Mouse (Mus musculus) cerebellum, adult 9-11 months (tissue): ENCODE measurements around the gene Hcrt.

ENCODE experiments used
- DNase-seq: peaks from one replicate; pipeline ENCODE4 v3.0.0; 2022

Hcrt gene

DNA sequence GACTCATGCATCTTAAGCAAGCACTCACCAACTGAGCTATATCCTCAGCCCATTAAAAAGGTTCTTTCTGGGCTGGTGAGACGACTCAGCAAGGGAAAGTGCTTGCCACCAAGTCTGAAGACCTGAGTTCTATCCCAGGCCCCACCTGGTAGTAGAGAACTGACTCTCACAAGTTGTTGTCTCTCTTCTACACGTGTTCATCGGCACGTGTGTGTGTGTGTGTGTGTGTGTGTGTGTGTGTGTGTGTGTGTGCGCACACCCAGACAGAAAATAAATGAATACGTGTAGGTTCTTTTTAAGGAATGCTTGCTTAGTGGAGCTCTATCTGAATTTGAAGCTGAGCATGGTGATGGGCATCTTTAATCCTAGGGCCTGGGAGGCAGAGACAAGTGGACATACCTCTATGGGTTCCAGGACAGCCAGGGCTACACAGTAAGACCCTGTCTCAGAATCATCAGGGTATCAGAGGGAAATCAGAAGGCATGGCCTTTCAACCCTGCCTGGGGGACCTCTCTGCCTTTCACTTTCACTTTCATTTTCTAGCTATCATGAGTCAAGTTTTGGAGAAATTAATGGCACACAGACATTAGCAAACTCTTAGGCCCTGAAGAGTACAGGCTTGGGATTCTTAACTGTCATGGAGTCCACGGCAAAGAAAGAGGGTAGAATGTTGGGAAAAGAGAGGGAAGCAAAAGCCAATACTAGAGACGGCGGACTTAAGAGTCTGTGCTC, 27.4 kb downstream of the Hcrt start:
- DNase-seq, result no peak

- no peak for DNase-seq
Measured at GRCm38 (mm10) chr11:100730477-100731205, 32.1 kb downstream of the Hcrt start.

GRCm38 (mm10) chr11:100729976-100730375, 32.8 kb downstream of the Hcrt start:
- no peak for DNase-seq

DNA sequence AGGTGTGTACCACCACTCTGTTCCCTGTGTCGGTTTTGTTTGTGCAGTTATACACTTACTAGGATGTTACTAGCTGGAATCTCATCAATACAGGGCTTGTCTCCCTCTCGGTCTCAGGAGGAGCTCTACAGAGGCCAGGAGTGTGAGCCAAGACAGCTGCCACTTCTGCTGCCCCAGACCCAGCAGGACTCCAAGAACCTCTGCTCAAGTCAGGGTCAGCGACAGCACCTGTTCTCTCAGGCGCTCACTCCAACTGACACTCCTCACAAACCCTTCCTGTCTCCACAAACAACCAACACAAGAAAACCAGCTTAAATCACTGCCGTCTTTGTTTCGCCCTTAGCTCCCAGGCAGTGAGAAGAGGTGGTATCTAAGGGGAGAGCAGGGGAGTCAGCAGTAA, 34.1 kb downstream of the Hcrt start:
- DNase-seq, result no peak

DNA sequence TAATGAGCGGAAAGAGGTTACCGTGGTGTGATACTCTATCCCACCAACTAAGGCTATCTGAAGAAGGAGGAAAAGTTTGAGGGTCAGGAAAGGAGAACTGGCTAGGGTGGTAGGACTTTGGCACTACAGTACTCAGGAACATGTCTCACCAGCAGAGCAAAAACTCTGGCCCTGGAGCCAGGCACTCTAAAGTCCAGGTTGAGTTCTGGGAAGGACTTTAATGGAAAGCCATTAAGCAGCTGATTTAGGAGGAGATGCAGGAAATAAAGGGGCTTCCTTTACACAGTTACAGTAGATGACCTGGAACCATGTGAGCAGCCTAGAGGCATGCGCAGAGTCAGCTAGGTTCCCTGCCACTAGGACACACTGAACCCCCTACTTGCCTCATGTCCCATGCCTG, 35.5 kb downstream of the Hcrt start:
- DNase-seq, result no peak

DNA sequence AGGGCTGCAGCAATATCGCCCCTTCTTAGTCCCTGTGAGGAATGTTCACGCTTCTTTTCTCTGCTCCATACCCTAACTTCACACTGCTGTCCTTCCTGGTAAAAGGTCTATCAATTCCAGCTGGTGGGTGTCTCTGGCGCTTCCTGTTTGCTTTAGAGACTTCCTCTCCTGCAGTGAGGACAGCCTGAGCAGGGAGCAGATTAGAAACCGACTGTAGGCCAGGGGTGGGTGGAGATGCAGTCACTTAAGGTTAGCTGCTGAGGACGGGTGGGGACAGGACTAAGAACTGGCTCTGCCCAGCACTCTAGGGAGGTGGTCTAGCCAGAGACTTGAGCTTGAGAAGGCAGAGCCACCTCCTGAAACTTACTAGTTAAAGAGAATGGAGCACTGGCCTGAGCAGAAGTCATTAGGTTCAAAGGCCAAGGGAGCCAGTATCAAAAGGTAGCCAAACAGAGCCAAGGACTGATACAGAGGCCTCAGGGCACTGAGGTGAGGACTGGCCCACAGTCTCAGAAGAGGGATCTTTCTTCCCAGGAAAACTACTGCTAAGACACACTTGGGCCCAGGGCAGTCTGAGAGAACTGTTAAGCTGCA, 37.7 kb downstream of the Hcrt start:
- DNase-seq, result no peak

GRCm38 (mm10) chr11:100722493-100723028, 40.2 kb downstream of the Hcrt start:
- no peak for DNase-seq

DNA sequence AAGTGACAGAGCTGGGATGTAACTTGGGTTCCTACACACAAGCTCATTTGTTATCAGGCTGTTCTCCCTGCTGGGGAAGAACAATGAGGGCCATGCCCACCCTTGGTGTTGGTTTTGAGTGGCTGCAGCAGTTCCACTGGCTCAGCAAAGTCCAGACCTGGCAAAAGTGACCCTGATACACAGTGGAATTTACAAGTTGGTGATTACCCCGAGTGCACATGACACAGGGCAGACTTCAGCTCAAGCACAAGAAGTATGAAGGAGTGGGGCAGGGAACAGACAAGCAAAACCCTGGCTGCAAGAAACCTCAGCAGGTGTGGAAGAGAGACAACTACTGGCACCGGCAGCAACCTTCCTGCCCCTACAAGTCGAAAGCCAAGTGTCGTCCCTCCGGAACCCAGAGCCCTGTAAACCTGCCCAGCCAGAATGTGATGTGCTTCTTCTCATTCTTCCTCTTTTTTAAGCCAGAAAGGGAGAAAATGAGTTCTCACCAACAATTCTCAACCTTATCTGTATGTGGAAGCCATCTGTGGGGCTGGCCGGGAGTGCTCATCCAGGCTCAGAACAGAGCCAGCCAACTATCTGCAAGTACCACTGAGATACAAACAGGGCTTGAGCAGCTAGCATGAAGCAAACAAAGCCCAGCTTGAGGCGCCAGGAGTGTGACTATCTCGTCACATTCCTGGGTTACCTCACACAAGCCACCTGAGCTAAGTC, 40.8 kb downstream of the Hcrt start:
- DNase-seq, result no peak

- no peak for DNase-seq
Measured at GRCm38 (mm10) chr11:100721254-100721653, 41.5 kb downstream of the Hcrt start.

DNA sequence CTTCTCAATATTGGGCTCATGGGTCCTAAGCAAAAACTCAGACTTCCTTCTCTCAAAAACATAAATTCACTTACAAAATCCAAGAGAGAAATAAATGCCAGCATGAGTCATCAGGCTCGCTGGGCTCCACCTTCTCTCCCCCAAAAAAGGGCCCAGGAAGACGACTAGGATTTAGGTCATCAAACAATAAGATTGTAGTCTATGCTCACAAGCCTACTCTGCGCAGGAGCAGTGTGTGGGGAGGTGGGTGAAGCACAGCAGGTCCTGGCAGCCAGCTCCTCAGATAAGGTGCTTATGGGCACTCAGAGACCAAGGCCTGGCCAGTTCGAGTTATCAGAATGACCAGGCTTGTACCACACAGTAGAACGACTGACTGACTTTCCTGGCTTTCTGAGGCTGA, 42.4 kb downstream of the Hcrt start:
- no peak for DNase-seq

GRCm38 (mm10) chr11:100719893-100720292, 42.8 kb downstream of the Hcrt start:
- DNase-seq, result no peak

- DNase-seq, result no peak
Measured at GRCm38 (mm10) chr11:100719312-100719711, 43.4 kb downstream of the Hcrt start.

- DNase-seq, result no peak
Measured at GRCm38 (mm10) chr11:100718866-100719265, 43.9 kb downstream of the Hcrt start.

GRCm38 (mm10) chr11:100718462-100718861, 44.3 kb downstream of the Hcrt start:
- no peak for DNase-seq

DNA sequence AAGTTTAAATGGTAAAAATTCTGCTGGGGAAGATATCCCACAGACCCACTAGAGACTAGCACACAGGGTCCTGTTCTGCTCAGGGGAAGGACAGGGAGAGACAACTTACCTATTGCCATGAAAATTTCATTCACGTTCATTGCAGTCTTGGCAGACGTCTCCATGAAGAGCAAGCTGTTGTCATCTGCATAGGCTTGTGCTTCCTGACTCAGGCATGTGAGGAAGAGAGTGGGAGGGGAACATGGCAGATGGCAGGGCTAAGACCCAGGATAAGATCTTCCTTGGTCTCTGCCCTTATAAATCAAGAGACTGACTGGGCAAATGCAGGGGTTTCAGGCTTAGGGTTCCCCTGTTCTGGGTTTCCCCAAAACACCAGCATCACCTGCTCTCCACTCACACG, 46.1 kb downstream of the Hcrt start:
- DNase-seq, result no peak

DNA sequence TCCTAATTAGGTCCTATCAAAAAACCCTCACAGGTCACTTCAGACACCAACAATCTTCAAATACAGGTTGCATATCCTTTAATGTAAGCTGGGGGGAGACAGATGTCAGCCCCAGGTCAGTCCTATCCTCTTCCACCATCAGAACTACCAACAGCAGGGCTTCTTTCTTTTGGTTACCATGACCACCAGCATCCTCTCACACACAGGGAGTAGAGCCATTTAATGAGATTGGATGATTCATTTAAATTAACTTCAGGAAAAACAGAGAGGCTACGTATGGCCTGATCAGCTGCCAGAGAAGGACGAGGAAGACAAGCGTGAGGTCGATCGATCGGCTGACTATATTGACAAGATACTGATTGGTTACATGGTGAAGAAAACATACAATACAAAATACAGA, 47.8 kb downstream of the Hcrt start:
- no peak for DNase-seq

- DNase-seq, result peak; percentile 71
Measured at GRCm38 (mm10) chr11:100714534-100714915, 48.2 kb downstream of the Hcrt start.

DNA sequence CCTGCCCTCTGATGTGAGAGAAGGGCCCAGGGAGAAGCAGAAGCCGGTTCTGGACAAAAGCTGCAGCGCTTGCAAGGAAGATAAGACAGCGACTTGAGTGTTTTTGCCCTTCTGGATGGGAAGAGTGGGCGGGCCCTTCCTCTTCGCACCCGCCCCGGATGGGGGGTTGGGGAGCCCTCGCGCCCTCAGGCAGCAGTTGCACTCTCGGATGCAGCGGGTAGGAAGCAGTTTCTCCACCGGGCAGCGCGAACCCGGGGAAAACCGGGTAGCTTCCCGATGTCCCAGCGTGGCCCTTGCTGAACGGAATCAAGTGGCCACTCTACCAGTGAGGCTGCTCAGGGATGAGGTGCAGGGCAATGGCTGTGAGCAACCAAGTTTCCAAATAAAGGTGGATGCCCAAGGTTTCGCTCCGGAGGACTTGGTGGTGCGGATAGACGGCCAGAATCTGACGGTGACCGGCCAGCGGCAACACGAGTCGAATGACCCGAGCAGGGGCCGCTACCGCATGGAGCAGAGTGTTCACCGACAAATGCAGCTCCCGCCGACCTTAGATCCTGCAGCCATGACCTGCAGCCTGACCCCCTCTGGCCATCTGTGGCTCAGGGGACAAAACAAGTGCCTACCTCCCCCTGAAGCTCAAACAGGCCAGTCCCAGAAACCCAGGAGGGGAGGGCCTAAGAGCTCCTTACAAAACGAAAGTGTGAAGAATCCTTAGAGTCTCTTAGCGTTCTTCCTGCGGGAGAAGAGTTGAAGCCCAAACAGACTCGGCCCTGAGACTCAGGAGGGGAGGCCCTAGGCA, 48.8 kb downstream of the Hcrt start, which contains the start of gene Hspb9:
Hspb9 (plus strand) TSS at position 116 of the 799 bp plus-strand sequence.
- peak; percentile 39 for DNase-seq

DNA sequence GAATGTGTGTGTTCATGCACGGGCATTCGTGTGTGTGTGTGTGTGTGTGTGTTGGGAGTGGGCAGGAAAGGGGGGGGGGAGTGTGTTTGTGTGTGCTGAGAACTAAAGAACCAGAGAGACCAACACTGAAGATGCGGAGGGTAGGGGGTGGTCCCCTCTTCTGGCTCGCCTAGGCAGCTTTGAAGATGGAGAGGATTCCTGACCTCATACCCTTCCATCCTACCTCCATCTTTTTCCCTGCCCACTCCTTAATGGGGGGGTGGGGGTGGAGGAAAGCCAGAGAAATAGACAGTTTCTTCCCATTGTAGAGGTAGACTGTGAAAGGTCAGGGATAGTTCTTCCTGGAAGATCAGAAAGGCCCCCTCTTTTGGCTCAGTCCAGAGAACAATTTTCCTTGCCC, 49.6 kb downstream of the Hcrt start:
- DNase-seq, result peak; percentile 46

- peak; percentile 87 for DNase-seq
Measured at GRCm38 (mm10) chr11:100711783-100712615, 50.7 kb downstream of the Hcrt start, which contains the start of gene Kat2a. Kat2a (minus strand) TSS chr11:100712465.
